Mouse (Mus musculus) heart, postnatal 0 days (tissue): Measurements from ENCODE around the gene Slc4a5. TPM values are rescaled to one million over a fixed set of nuclear protein-coding genes. Genes with fewer than 3 reads are reported as not detected.

Source experiments
- ATAC-seq: fragments of 200-750 bp; cut with Nextera tagmentation; 2 replicates; pipeline ENCODE4 v1.8.0; 2017; ENCODE audit warnings: low read depth, moderate number of reproducible peaks, moderate library complexity; ENCODE audit not compliant: insufficient read depth
- DNase-seq: peaks from one replicate; pipeline ENCODE4 v3.0.0-alpha.2; 2016; ENCODE audit warnings: low spot score
- H3K27ac ChIP-seq: fragments of 300-500 bp; sonication (generic); 2 replicates; pipeline ENCODE4 v1.5.1; 2014; ENCODE audit warnings: low read depth, mild to moderate bottlenecking
- H3K27me3 ChIP-seq: fragments of 300-500 bp; sonication (generic); 2 replicates; pipeline ENCODE4 v1.6.1; 2014; ENCODE audit warnings: low read length, mixed read lengths; ENCODE audit not compliant: control insufficient read depth, insufficient read depth
- H3K36me3 ChIP-seq: fragments of 300-500 bp; sonication (generic); replicated peaks from 2 replicates; pipeline ENCODE4 v1.6.1; 2014; ENCODE audit warnings: low read length, mixed read lengths; ENCODE audit not compliant: control insufficient read depth, insufficient read depth
- H3K4me1 ChIP-seq: fragments of 300-500 bp; sonication (generic); 2 replicates; pipeline ENCODE4 v1.6.1; 2014; ENCODE audit warnings: antibody characterized with exemption; ENCODE audit not compliant: control insufficient read depth, insufficient read depth
- H3K4me2 ChIP-seq: fragments of 300-500 bp; sonication (generic); 2 replicates; pipeline ENCODE4 v1.6.1; 2014; ENCODE audit warnings: low read depth, mild to moderate bottlenecking, low read length, moderate library complexity
- H3K4me3 ChIP-seq: fragments of 300-500 bp; sonication (generic); 2 replicates; pipeline ENCODE4 v1.5.1; 2014; ENCODE audit warnings: low read depth, low read length
- H3K9ac ChIP-seq: fragments of 300-500 bp; sonication (generic); replicated peaks from 2 replicates; pipeline ENCODE4 v1.6.1; 2014; ENCODE audit warnings: low read depth, low read length, mixed read lengths
- H3K9me3 ChIP-seq: fragments of 300-500 bp; sonication (generic); replicated peaks from 2 replicates; pipeline ENCODE4 v1.6.1; 2016; ENCODE audit warnings: low read length; ENCODE audit not compliant: control insufficient read depth
- CTCF ChIP-seq: IDR thresholded peaks from 2 replicates; pipeline ENCODE4 v1.5.1; 2016; ENCODE audit warnings: antibody characterized with exemption, control low read depth, low read depth
- EP300 ChIP-seq: IDR thresholded peaks from 2 replicates; pipeline ENCODE4 v1.6.1; 2016; ENCODE audit warnings: antibody characterized with exemption, low read depth
- WGBS: fragments of 180-500 bp; shearing (Covaris S2); extraction: QIAGEN DNeasy Blood & Tissue Kit; methylation state at CpG from one replicate; pipeline ENCODE4 v1.1.7; 2014; 5-methylcytosine and 5-hydroxymethylcytosine counted together
- polyA plus RNA-seq: library from polyadenylated mRNA; unstranded; fragments of >200 nt; fragmentation: Nextera tagmentation; extraction: Ambion mirVana; gene quantifications from 2 replicates; pipeline ENCODE4 v1.2.1, GENCODE M21; 2015
- total RNA-seq: library from RNA; depleted of rRNA; stranded (reverse); fragments of >200 nt; gene quantifications from 2 replicates; pipeline ENCODE4 v1.2.3, GENCODE M21; 2014; ENCODE audit warnings: low replicate concordance; rRNA removed

Slc4a5 gene
- total RNA-seq = not detected in 2 replicates
- polyA plus RNA-seq = 0.03 TPM in 1 of 2 replicates, not detected in the other

- Histone ChIP-seq H3K9me3 (no peaks in the 10 kb centered on the region), H3K27ac (no peak within 1 kb of the TSS)
- no peak for ATAC-seq
Observed at GRCm38 (mm10) chr6:83219814-83220213, at the start of gene Slc4a5. Slc4a5 (plus strand) TSS chr6:83219828.

GRCm38 (mm10) chr6:83169872-83170271 is 49.8 kb upstream of the Slc4a5 start:
- Histone ChIP-seq H3K36me3 (no peaks in the 10 kb centered on the region), H3K4me2 (no peak overlapping the region), H3K4me3 (no peak overlapping the region), H3K27ac (no peak overlapping the region), H3K9ac (0 out of 2 replicates have a peak overlapping the region, but pooled peaks have one; percentile 26), H3K9me3 (no peaks in the 10 kb centered on the region), H3K4me1 (0 out of 2 replicates have a peak, but pooled peaks cover 9% of the 10 kb centered on the region), H3K27me3 (no peaks in the 10 kb centered on the region)
- TF ChIP-seq EP300 (no peak), CTCF (no peak)
- no peak for ATAC-seq
- 76% methylated on average over 5 of the region's 5 CpGs for WGBS
- no peak for DNase-seq

More at GRCm38 (mm10) chr6:83219814-83220213, at the start of gene Slc4a5:
- 60% methylated on average over 3 of the region's 3 CpGs for whole genome bisulfite sequencing
- Histone ChIP-seq H3K4me2 (no peak within 1 kb of the TSS), H3K9ac (no peak within 1 kb of the TSS), H3K4me1 (no peaks in the 10 kb centered on the region), H3K4me3 (no peak within 1 kb of the TSS), H3K27me3 (no peaks in the 10 kb centered on the region), H3K36me3 (no peaks in the 10 kb centered on the region)
- TF ChIP-seq EP300 (no peak), CTCF (no peak)
- no peak for DNase-seq

GRCm38 (mm10) chr6:83171063-83171462 is 48.6 kb upstream of the Slc4a5 start:
- H3K4me1 ChIP-seq = 0 out of 2 replicates have a peak, but pooled peaks cover 9% of the 10 kb centered on the region
- ATAC-seq (no peak), DNase-seq (no peak)
- WGBS = 70% methylated on average over 5 of the region's 5 CpGs
- no peaks in the 10 kb centered on the region for H3K9me3 ChIP-seq
- H3K36me3 ChIP-seq = no peaks in the 10 kb centered on the region; the same call in 1 of the 2 replicates
- no peaks in the 10 kb centered on the region for H3K27me3 ChIP-seq
- H3K27ac ChIP-seq = no peak overlapping the region
- H3K4me2 ChIP-seq = no peak overlapping the region
- H3K4me3 ChIP-seq = no peak overlapping the region
- no peak for TF ChIP-seq CTCF
- TF ChIP-seq EP300 = no peak
- H3K9ac ChIP-seq = no peak overlapping the region

- Histone ChIP-seq H3K36me3 (no peaks in the 10 kb centered on the region; the same call in 1 of the 2 replicates), H3K9me3 (no peaks in the 10 kb centered on the region), H3K4me3 (no peak overlapping the region), H3K4me1 (0 out of 2 replicates have a peak, but pooled peaks cover under 1% of the 10 kb centered on the region), H3K27me3 (no peaks in the 10 kb centered on the region), H3K4me2 (no peak overlapping the region), H3K9ac (no peak overlapping the region), H3K27ac (no peak overlapping the region)
- DNase-seq (no peak), ATAC-seq (no peak)
- TF ChIP-seq EP300 = no peak
- TF ChIP-seq CTCF = no peak
- WGBS = 70% methylated on average over 9 of the region's 9 CpGs
Observed at GRCm38 (mm10) chr6:83172240-83172920, 47.2 kb upstream of the Slc4a5 start.

GRCm38 (mm10) chr6:83175996-83176395 is 43.6 kb upstream of the Slc4a5 start:
- no peak for TF ChIP-seq EP300
- no peak for TF ChIP-seq CTCF
- ATAC-seq (no peak), DNase-seq (no peak)
- H3K4me1 ChIP-seq = peaks cover 6% of the 10 kb centered on the region; the same call in 1 of the 2 replicates
- H3K4me2 ChIP-seq = no peak overlapping the region
- 82% methylated on average over 8 of the region's 8 CpGs for WGBS
- H3K4me3 ChIP-seq = no peak overlapping the region
- H3K27ac ChIP-seq = no peak overlapping the region
- H3K36me3 ChIP-seq = no peaks in the 10 kb centered on the region; the same call in 1 of the 2 replicates
- no peaks in the 10 kb centered on the region for H3K27me3 ChIP-seq
- H3K9me3 ChIP-seq = no peaks in the 10 kb centered on the region
- 0 out of 2 replicates have a peak overlapping the region, but pooled peaks have one; percentile 5 for H3K9ac ChIP-seq
